Mouse (Mus musculus): ENCODE measurements at regions not wholly inside any gene's neighbourhood (a gene's known extent, or its start where the extent isn't known, plus 50 kb on each side); places are given as distances from the start of the nearest gene placed in this dataset.
"Not testable (repeated sequence)": the region's sequence is repeated elsewhere in the genome, so short reads cannot be mapped to it uniquely, and the experiment has no call there.

GRCm38 (mm10) chr17:4868446-4868825, 125.7 kb upstream of the Arid1b start:
- no peak for DNase-seq (ENCODE audit: extremely low spot score, low spot score)

- no peak for DNase-seq (ENCODE audit: extremely low spot score, low spot score)
These were observed 125.3 kb upstream of the Arid1b start for GRCm38 (mm10) chr17:4868861-4869260.

- no peak for DNase-seq (ENCODE audit: extremely low spot score, low spot score)
These were observed 122.9 kb upstream of the Arid1b start for GRCm38 (mm10) chr17:4871267-4871666.

- DNase-seq (ENCODE audit: extremely low spot score, low spot score): no peak
These were observed 119.7 kb upstream of the Arid1b start for GRCm38 (mm10) chr17:4874459-4874858.

- no peak for DNase-seq (ENCODE audit: extremely low spot score, low spot score)
These were observed 118.8 kb upstream of the Arid1b start for GRCm38 (mm10) chr17:4875086-4876046.

- no peak for DNase-seq (ENCODE audit: extremely low spot score, low spot score)
These were observed 117.7 kb upstream of the Arid1b start for GRCm38 (mm10) chr17:4876431-4876830.

- no peak for DNase-seq (ENCODE audit: extremely low spot score, low spot score)
These were observed 112.7 kb upstream of the Arid1b start for GRCm38 (mm10) chr17:4881473-4881872.

- no peak for DNase-seq (ENCODE audit: extremely low spot score, low spot score)
These were observed 110.0 kb upstream of the Arid1b start for GRCm38 (mm10) chr17:4884083-4884482.

- DNase-seq (ENCODE audit: extremely low spot score, low spot score): no peak
These were observed 109.4 kb upstream of the Arid1b start for GRCm38 (mm10) chr17:4884761-4885160.

GRCm38 (mm10) chr17:4887331-4887730, 106.8 kb upstream of the Arid1b start:
- DNase-seq (ENCODE audit: extremely low spot score, low spot score): not testable (repeated sequence)

GRCm38 (mm10) chr17:4889577-4889976, 104.6 kb upstream of the Arid1b start:
- DNase-seq (ENCODE audit: extremely low spot score, low spot score): no peak

- DNase-seq (ENCODE audit: extremely low spot score, low spot score): no peak
These were observed 104.0 kb upstream of the Arid1b start for GRCm38 (mm10) chr17:4890131-4890530.

GRCm38 (mm10) chr17:4891576-4891975, 102.6 kb upstream of the Arid1b start:
- no peak for DNase-seq (ENCODE audit: extremely low spot score, low spot score)

- DNase-seq (ENCODE audit: extremely low spot score, low spot score): not testable (repeated sequence)
These were observed 99.3 kb upstream of the Arid1b start for GRCm38 (mm10) chr17:4894756-4895330.

- DNase-seq (ENCODE audit: extremely low spot score, low spot score): no peak
These were observed 91.0 kb upstream of the Arid1b start for GRCm38 (mm10) chr17:4903129-4903528.

- DNase-seq (ENCODE audit: extremely low spot score, low spot score): no peak
These were observed 87.6 kb upstream of the Arid1b start for GRCm38 (mm10) chr17:4906504-4906903.

GRCm38 (mm10) chr17:4907181-4907752, 86.9 kb upstream of the Arid1b start:
- DNase-seq (ENCODE audit: extremely low spot score, low spot score): peak; percentile 63

- peak; percentile 96 for DNase-seq (ENCODE audit: extremely low spot score, low spot score)
These were observed 86.1 kb upstream of the Arid1b start for GRCm38 (mm10) chr17:4907841-4908571.

GRCm38 (mm10) chr17:4908572-4908965, 85.6 kb upstream of the Arid1b start:
- DNase-seq (ENCODE audit: extremely low spot score, low spot score): no peak

GRCm38 (mm10) chr17:4910182-4910581, 84.0 kb upstream of the Arid1b start:
- no peak for DNase-seq (ENCODE audit: extremely low spot score, low spot score)

- no peak for DNase-seq (ENCODE audit: extremely low spot score, low spot score)
These were observed 81.1 kb upstream of the Arid1b start for GRCm38 (mm10) chr17:4913001-4913400.

Measured in neural tube, embryonic 10.5 days (tissue).